Mouse (Mus musculus) lung, postnatal 4 days (tissue): ENCODE results near the gene BC017158.

Experiments used
- DNase-seq, 2 experiments: peaks; one replicate each; pipeline ENCODE4 v3.0.0; 2021

The BC017158 gene

DNA sequence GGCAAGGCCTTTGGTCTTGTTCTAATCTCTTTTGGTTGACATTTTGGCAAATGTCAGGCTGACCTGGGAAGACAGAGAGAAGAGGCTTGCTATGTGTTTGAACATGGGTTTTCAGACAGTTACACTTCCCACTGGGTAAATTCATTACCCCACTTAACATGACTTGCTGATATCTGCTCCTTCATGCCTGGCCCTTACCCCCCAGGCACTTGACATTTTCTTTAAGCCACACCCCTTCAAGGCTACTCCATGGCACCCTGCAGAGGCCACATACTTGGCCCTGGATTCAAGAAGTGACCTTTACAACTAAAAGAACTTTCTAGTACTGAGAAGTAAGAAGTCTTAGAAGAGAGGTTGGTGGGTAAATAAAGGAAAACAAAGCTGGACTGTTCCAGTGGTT is 9.9 kb upstream of the BC017158 start:
- DNase-seq: no peak

DNA sequence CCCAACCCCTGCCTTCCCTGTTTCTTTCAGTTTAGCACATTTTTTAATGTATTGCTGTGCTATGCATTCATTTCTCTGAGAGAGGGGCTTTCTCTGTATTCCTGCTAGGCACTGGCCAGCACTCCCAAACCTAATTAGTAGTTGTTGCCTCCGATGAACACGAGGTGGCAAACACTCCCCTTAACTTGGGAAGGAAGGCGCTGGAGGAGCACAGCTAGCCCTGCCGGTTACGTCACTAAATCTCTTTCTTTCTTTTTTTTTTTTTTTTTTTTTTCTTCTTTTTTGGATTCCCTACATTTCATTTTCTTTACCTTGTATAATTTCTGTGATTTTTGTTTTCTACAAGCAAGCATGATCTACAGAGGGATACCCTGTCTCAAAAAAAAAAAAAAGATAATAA is 6.9 kb upstream of the BC017158 start:
- DNase-seq: peak; percentile 66 to 68

DNA sequence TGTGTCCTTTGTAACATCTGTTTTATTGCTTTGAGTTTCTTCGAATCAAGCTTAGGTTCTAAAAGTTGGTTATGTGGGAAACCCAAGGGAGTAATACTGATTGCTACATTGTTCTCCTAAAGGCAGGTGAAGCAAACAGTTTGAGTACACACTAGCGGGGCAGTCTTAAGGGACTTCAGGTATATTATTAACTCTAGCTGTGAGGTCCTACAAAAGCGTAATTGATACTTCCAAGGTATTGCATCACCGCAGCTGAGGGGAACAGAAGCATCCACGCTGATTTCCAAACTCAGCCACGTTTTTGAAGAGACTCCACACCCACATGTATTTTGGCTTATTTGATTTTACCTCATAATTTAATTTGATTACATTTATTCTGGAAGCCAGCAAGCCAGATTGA is 6.2 kb upstream of the BC017158 start:
- DNase-seq: peak in 1 of 2 experiments; percentile 26

DNA sequence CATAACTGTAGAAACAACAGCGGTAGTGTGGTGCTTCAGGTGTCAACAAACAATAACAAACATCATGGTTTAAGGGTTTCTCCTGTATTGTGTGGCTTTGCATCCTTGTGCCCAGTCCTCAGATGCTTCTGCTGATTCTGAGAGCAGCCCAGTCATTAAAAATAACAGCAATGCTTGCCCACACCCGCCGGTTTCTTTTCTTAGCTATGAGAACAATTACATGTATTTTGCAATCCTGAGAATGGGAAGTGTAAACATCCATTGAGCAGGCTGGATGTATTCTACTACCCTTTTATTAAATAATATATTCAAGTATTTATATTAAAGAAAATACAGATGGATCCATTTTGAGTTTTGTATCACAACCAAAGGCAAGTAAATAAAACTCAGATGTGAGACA is 4.2 kb upstream of the BC017158 start:
- DNase-seq: no peak

DNA sequence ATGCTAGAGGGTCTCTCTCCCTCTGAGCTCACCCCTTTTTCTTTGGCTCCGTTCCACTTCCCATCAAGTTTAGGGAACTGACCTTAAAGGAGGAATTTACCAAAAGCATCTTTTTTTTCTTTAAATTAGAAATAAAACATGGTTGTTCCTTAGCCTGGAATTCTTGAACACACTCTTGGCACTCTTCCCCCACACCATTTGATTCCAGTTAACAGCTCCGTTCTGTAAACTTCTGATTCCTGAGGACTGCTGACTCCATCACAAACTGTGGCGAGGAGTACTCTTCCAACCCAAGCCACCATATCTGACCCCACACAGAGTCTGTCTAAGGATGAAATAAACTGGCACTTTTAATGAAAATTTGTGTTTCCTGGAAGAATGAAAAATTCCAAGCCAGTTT is 3.0 kb upstream of the BC017158 start:
- DNase-seq: no peak

DNA sequence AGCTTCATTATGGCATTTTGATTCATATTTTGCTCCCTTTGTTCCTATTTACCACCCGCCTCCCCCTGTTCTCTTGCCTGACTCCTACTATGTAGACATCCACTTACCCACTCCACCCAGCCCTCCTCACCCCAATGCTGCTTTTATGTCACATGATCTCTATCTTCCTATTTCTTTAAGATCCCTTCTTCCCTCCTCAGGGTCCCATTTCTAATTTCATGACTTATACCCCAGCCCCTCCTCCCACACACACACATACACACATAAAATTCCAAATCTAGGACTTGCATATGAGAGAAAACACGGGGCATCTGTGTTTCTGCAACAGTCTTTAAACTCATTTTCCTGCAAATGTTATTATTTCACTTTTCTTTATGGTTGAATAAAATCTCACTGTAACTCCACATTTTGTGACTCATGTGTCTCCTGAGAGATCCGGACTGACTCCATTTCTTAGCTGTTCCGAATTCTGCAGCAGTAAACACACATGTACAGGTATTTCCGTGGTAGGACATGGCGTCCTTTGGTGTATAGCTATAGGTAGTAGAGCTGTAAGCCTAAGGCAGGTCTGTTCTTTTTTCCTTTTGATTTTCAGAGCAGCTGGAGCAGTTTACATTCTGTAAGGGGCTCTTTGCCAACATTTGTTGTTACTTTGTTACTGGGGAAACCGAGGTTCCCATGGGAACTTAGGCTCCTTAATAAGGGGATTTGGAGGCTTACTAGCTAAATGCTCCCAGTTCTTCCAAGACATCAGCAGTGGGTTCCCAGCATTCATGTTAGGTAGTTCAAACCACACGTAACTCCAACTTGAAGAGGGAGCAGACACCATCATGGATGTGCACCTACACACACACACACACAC is 742 bp upstream of the BC017158 start:
- no peak for DNase-seq

DNA sequence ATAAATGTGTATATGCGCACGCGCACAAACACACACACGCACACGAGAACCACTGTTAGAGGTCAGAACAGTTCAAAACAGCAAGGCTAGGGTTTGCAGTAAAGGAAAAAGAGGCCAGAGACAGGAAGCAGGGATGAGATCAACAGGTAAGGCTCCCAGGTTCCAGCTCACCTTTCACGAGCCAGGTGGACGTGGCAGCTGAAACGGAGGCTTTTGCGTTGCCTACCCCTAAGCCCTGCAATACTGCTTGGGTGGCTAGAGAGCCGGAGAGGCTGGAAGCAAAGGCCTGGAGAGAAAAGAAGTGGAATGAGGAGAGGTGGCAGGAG is 716 bp downstream of the BC017158 start:
- DNase-seq: no peak

DNA sequence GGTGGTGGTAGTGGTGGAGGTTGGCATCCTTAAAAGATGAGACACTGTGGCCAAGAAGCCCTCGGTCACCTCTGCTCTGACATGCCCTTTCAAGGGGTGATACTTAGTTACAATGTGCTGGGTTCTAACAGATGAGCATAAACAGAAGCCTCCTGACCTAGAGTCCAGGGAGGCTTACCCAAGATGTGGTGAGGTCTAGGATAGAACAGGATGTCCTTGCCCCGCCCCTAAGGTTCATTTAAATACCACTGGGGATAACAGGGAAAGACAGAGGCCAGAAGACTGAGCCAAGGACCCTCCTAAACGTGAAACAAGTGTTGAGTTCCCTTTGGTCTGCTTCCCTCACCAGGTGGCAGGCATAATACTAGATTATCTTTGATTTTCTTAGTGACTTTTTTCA is 1.5 kb downstream of the BC017158 start:
- DNase-seq: no peak

DNA sequence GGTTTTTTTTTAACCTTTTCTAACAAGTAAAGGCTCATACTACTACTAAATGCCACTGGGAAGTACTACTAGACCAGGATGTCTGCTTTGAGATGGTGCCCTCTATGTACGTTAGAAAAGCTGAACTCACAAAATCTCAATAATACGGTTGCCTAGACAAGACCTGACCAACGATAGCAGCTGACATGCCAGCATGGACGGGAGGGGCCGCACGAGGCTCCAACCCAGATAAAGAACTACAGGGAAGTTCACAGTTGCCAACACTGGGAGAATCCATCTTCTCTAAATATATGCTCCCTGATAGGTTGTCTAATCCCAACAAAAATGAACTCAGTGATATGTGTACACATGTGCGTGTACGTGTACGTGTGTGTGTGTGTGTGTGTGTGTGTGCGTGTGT is 3.2 kb downstream of the BC017158 start:
- no peak for DNase-seq

DNA sequence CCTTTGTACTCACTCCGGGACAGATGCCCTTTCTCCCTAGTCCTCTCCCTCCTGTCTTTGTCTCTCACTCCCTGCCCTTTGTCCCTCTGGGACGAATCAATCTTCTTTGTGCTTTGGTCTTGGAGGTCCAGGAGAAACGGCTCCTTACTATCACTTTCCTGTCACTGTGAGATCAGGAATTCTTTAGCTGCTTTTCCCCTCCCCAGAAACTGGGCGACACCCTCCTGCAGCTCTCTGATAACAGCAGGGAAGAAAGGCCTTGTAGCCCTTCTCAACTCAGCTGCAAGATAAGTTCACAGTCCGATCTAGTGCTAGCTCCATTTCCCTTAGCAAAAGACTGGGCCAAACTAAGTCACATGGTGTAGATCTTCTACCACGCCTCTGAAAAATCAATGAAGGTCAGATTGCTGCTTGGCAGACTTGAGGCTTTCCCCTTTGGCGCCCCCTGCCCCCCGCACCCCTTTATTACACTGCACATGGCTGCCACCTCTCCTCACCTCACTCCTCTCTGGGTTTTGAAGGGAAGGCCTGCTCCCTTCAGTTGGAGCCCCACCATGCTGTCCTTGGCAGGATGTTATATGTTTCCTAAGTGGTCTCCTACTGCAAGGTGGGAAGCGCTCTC is 8.9 kb downstream of the BC017158 start:
- DNase-seq: no peak

DNA sequence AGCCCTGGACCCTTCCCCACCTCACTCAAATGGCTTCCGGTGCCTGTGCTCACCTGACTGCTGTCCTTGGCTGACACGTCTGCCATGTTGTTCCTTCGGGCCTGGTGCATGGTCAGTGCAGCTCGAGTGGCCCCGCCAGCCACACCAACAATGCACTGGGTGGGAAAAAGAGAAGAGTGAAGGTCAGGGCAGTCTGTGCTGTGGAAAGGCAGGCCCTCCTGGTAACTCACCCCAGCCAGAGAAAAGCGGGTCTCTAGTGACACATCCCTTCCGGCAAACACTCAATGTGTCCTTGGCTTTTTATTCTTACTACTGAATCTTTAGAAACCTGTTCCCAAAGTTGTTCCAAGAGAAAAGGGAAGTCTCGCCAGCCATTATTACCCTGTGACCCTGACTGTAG is 12.9 kb downstream of the BC017158 start:
- DNase-seq: peak in 1 of 2 experiments; percentile 19

DNA sequence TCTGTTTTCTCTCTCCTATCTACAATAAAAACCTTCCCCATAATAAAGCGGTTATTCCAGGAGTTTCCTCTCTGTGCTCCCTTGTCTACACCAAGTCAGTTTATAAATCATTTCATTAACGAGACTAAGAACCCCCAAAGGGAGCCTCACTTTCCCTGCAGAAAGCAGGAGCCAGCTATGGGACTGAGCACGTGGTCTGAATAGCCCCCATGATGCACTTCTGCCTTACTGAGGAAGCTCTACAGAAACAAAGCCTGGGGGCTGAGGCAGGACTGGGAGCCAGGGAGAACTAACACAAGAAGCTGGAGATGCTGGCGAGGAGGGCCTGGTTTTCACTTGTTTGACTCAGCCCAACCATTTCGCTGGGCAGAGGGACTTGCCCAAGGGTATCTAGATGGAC is 13.9 kb downstream of the BC017158 start:
- DNase-seq: peak in 1 of 2 experiments; percentile 4

DNA sequence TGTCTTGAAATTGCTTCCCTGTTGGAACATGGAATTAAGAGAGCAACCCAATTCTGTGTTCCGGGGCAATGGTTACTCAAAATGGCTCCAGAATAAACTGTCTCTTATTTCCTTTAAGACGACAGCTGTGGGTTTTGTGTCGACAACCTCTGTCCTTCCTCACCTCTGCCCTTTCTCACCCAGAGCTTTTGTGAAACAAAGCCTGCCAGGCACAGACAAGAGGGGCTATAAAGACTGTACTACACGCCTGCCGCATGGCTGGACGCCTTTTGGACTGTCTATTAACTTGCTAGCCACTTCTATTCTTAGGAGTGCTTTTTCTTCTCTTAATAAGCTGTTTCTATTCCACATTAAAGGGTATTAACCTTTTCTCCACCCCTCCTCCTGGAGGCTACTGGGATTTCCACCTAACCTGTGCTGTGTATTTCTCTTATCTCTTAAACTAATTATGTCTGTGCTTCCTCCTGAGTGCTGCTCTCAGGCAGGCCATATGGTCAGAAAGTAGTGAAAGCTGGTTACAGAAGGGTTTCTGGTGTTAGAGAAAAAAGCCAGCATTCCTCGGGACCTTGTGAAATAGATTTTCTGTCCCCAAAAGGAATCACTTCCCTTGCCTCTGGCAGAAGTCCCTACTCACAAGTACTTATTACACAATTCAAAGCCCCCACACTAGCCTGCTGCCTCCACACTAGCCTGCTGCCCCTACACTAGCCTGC is 15.3 kb downstream of the BC017158 start:
- peak in 1 of 2 experiments; percentile 36 for DNase-seq

DNA sequence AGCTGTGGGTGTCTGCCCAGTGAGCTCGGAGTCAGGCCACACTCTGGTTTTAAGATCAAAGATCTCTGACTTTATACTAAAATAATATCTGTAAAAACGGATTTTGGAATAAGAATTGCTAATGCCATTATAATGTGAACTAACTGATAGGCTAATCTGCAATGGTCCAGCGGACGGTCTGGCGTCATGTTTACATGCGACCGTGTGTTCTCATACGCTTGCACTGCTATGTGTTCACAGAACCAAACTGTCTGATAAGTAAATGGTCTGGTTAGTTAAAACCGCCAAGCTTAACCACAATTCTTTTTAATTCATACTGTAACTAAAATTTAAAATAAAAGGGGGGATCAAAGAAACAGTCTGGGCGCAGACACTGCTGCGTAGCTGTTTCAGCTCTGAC is 16.2 kb downstream of the BC017158 start:
- peak in 1 of 2 experiments; percentile 2 for DNase-seq

DNA sequence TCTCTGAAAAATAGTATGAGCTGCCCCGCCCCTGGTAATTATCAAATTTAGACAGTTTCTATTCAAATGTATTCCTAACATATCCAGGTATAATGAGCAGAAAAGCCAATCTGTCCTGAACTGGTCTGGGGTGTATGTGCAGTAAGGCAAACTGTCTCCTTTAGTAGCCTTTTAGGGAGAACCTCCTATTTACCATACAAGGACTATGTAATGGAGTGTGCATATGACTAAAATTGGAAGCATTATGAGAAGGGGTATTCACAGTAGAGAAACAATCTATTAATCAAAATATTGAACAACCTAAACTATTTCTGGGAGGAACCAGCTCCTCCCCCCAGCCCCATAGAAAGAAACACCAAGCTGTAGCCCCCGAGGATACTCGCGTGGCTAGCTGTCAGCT is 18.2 kb downstream of the BC017158 start:
- DNase-seq: no peak

DNA sequence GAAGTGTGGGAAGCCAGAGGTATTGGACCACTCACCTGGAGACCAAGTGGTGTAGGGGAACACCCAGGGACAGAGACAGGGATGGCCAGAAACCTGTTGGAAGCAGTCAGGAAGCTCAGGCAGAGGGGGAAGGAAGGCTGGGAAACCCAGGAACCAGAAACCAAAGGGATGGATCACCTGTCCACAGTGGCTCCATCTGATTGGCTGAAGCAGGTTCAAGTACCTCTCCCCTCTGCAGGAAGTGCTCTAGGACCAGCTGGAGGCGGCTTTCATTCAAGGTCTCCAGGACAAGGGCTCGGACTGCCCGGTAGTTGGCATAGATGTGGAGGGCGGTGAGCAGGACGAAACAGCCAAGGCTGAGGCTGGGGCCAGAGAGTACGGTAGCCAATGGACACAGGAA is 21.9 kb downstream of the BC017158 start:
- peak in 1 of 2 experiments; percentile 19 for DNase-seq

DNA sequence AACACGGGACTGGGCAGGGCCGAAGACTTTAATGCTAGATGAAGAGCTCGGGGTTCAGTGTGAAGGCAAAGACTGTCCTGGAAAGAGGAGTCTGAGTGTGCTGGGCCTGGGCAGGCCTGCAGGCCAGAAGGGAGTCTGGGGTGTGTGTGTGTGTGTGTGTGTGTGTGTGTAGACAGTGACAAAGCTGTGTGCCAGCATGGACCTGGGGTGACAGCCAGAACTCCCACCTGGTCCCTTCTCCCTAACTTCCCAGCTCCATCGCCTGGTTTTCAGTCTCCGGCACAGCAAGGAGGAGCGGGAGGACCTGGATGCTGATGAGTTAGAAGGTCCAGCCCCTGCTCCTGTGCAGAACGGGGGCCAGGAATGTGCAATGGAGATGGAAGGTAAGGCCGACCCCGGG is 26.5 kb downstream of the BC017158 start:
- DNase-seq: peak in 1 of 2 experiments; percentile 15

DNA sequence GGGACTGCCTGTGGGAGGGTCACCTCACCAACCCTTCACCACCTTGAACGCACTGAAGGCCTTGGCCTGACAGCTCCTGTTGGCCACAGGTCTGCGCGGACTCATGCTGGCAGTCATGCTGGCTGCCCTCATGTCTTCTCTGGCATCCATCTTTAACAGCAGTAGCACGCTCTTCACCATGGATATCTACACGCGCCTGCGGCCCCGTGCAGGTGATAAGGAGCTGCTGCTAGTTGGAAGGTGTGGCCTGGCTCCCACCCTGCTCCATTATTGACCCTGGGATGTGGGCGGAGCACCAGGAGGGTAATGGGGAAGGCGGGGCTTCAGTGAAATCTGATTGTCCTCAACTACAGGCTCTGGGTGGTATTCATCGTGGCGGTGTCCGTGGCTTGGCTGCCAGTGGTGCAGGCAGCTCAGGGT is 27.5 kb downstream of the BC017158 start:
- DNase-seq: peak in 1 of 2 experiments; percentile 23

DNA sequence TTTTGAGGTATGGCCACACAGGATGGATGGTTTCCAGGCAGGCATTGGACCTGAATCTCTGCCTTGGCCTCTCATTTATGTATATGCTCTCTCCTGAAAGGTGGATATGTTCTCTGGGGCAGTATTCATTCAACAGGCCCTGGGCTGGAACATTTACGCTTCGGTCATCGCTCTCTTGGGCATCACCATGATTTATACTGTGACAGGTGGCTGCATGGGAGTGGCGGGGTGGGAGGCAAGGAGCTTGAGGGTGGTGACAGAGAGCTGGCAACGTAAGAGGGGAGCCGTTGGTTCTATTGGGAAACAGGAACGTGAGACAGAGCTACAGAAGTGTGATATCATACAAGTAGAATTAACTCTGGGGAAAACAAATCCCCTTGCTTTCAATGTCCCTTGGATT is 30.2 kb downstream of the BC017158 start:
- peak in 1 of 2 experiments; percentile 14 for DNase-seq

DNA sequence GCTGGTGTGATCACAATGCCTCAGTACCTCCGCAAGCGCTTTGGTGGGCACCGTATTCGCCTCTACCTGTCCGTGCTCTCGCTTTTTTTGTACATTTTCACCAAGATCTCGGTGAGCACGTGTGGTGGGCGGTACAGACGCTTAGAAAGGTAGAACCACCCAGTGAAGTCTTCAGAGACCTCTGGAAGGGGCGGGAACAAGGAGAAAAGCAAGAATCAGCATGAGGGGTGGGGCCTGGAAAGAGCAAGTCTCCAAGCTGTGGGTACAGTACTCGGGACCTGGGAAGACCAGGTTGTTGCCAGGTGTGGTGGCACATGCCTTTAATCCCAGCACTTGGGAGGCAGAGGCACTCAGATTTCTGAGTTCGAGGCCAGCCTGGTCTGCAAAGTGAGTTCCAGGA is 30.6 kb downstream of the BC017158 start:
- peak in 1 of 2 experiments; percentile 16 for DNase-seq

DNA sequence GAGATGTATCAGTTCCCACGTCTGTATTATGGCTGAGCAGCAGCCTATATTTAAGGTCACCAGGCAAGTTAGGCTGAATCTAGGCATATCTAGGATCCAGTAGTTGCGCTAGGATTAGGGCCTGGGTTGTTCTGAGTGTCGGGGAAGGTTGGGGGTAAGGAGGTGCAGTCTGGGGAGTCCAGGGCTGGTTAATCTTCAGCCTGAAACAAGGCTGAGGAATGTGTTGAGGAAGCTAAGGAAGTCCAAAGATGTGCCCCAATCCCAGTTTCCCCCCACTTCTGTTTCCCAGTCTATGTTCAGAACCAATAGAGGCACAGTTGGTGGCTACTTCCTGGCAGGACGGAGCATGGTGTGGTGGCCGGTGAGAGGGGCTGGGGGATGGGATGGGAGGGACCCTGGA is 31.9 kb downstream of the BC017158 start:
- DNase-seq: no peak

DNA sequence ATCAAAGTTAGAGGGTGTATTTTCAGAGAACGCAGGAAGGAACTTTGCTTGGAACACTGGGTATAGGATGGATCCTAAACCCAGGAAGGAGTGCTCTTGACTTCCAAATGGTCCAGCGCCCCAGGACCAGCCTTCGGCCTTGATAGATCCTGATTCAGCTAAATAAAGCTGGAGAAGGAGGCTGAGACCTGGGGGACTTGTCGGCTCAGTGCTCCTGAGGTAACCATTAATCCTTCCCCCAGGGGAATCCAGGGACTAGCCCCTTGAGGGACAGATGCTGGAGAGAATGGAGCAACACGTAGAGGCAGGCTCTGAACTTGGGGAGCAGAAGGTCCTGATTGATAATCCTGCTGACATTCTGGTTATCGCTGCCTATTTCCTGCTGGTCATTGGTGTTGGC is 32.6 kb downstream of the BC017158 start, which contains the start of gene Slc5a2:
TSS of gene Slc5a2 (plus strand) at position 247 of the 400 bp plus-strand sequence.
- DNase-seq: peak in 1 of 2 experiments; percentile 10

DNA sequence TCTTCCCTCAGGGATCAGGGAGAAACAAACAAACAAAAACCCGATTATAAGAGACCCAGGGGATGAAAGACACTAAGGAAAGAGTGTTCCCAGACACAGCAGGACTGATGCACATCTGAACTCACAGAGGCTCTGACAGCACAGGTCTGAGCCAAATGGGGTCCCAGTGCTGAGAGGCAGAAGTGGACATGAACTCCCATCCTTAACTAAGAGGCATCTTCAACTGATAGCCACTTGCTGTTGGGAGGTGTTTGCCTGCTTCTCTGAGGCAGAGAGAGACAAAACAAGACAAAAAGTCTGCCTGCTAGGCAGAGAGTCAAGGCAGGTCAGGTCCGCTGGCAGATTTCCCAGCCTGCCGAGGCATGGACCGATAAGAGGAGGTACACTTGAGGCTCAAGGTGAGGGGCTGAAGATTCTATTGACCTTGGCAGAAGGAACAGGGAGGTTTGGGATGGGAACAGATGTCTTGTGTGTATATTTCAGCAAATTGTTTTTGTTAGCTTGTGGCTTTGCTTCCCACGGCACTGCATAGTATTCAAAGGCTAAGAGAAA is 41.1 kb downstream of the BC017158 start:
- peak; percentile 44 to 54 for DNase-seq
